Mouse (Mus musculus) MEL (cell line): ENCODE measurements around the gene Hdac4.

Experiments
- BHLHE40 ChIP-seq: IDR thresholded peaks from 2 replicates; pipeline ENCODE4 v1.6.1; 2012; ENCODE audit warnings: low read depth, mild to moderate bottlenecking, inconsistent platforms, low read length, improper control_type of control experiment, borderline replicate concordance
- CHD1 ChIP-seq: IDR thresholded peaks from 2 replicates; pipeline ENCODE4 v1.6.1; 2012; ENCODE audit warnings: low read depth, mild to moderate bottlenecking, inconsistent platforms, low read length, improper control_type of control experiment
- CTCF ChIP-seq, 3 experiments: IDR thresholded peaks in 2 of 3; conservative IDR thresholded peaks in 1 of 3; 2 replicates each; pipeline ENCODE4 v1.5.1; 2011 to 2012; ENCODE audit warnings: low read length in 3 of 3, low read depth in 2 of 3, mild to moderate bottlenecking in 2 of 3, improper control_type of control experiment in 1 of 3, inconsistent platforms in 1 of 3, mixed read lengths in 1 of 3, moderate library complexity in 1 of 3; ENCODE audit not compliant: control insufficient read depth in 1 of 3, insufficient read depth in 1 of 3, poor library complexity in 1 of 3, severe bottlenecking in 1 of 3
- EP300 ChIP-seq, 2 experiments: IDR thresholded peaks; 2 replicates each; pipeline ENCODE4 v1.6.1; 2011; ENCODE audit warnings: improper control_type of control experiment in 2 of 2, low read length in 2 of 2, low read depth in 1 of 2, mild to moderate bottlenecking in 1 of 2
- MAX ChIP-seq: IDR thresholded peaks from 2 replicates; pipeline ENCODE4 v1.6.1; 2011; ENCODE audit warnings: low read length, improper control_type of control experiment
- POLR2A ChIP-seq, 2 experiments: IDR thresholded peaks; 2 replicates each; pipeline ENCODE4 v1.6.1; 2011 to 2012; ENCODE audit warnings: low read length in 2 of 2, mild to moderate bottlenecking in 2 of 2, control low read depth in 1 of 2, improper control_type of control experiment in 1 of 2, low read depth in 1 of 2, moderate library complexity in 1 of 2; ENCODE audit not compliant: control insufficient read depth in 1 of 2, insufficient read depth in 1 of 2, poor library complexity in 1 of 2
- POLR2AphosphoS2 ChIP-seq: IDR thresholded peaks from 2 replicates; pipeline ENCODE4 v1.6.1; 2011; ENCODE audit warnings: low read length, improper control_type of control experiment
- TBP ChIP-seq: IDR thresholded peaks from 2 replicates; pipeline ENCODE4 v1.8.0; 2011; ENCODE audit warnings: low read depth, low read length, improper control_type of control experiment
- USF1 ChIP-seq: IDR thresholded peaks from 2 replicates; pipeline ENCODE4 v1.6.1; 2014; ENCODE audit warnings: low read depth, mild to moderate bottlenecking, inconsistent platforms, low read length, improper control_type of control experiment, moderate library complexity
- ZNF384 ChIP-seq: IDR thresholded peaks from 2 replicates; pipeline ENCODE4 v1.6.1; 2012; ENCODE audit warnings: low read depth, mild to moderate bottlenecking, inconsistent platforms, low read length, improper control_type of control experiment

DNA sequence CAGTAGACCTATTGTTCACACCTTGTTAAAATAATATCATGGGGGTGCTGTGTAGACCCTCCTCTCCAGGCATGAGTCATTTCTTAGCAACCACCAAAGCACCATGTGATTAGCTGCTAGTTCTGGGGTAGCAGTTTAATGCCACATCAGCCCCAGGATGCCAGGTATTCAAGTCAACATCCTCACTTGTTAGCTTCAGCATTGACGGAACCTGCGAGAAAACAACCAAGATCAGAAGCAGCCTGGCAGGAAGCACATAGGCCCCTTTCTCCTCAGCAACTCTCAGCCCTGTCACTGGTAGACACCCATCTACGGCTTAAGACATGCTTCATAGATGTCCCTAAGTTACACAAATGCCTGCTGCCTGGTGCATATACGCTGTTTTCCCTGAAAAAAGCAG lies 40.1 kb upstream of the Hdac4 start:
- TF ChIP-seq CTCF (IDR thresholded peaks at IDR 0.05 in 2 of 3, conservative IDR thresholded peaks at IDR 0.05 in 1 of 3; ENCODE audit: control insufficient read depth in 1 of 3, insufficient read depth in 1 of 3, low read depth in 2 of 3, low read length in 3 of 3, poor library complexity in 1 of 3, severe bottlenecking in 1 of 3) (no peak), POLR2A (IDR thresholded peaks at IDR 0.05; ENCODE audit: control insufficient read depth in 1 of 2, insufficient read depth in 1 of 2, low read depth in 1 of 2, low read length in 2 of 2, poor library complexity in 1 of 2) (no peak), MAX (no peak), USF1 (no peak), EP300 (IDR thresholded peaks at IDR 0.05; ENCODE audit: low read depth in 1 of 2, low read length in 2 of 2) (no peak), TBP (no peak), CHD1 (no peak), BHLHE40 (no peak), POLR2AphosphoS2 (no peak), ZNF384 (no peak)
